Mouse (Mus musculus): ENCODE data around the gene Clasp2.

The Clasp2 gene

GRCm38 (mm10) chr9:113931375-113932099 is 190.3 kb downstream of the Clasp2 start:
- under 1% methylated on average over 83 of the region's 91 CpGs for WGBS

- WGBS = 2% methylated on average over 8 of the region's 8 CpGs
These were observed 190.8 kb downstream of the Clasp2 start for GRCm38 (mm10) chr9:113932100-113932470.

GRCm38 (mm10) chr9:113932501-113932900 is 191.2 kb downstream of the Clasp2 start:
- WGBS = 20% methylated on average over 11 of the region's 11 CpGs

GRCm38 (mm10) chr9:113935638-113936037 is 194.4 kb downstream of the Clasp2 start:
- 33% methylated on average over 5 of the region's 5 CpGs for WGBS

GRCm38 (mm10) chr9:113939063-113939850 is 198.0 kb downstream of the Clasp2 start:
- WGBS = 29% methylated on average over 9 of the region's 9 CpGs

- WGBS = 90% methylated on average over 3 of the region's 3 CpGs
These were observed 200.0 kb downstream of the Clasp2 start for GRCm38 (mm10) chr9:113941103-113941805.

GRCm38 (mm10) chr9:113943372-113943771 is 202.1 kb downstream of the Clasp2 start:
- 90% methylated on average over 1 of the region's 1 CpGs for WGBS

GRCm38 (mm10) chr9:113947216-113947615 is 205.9 kb downstream of the Clasp2 start:
- WGBS = 87% methylated on average over 1 of the region's 1 CpGs

GRCm38 (mm10) chr9:113957777-113958176 is 216.5 kb downstream of the Clasp2 start:
- 92% methylated on average over 4 of the region's 4 CpGs for WGBS

GRCm38 (mm10) chr9:113964415-113964814 is 223.1 kb downstream of the Clasp2 start:
- 80% methylated on average over 8 of the region's 8 CpGs for WGBS

- 89% methylated on average over 4 of the region's 4 CpGs for WGBS
These were observed 225.6 kb downstream of the Clasp2 start for GRCm38 (mm10) chr9:113966838-113967237.

GRCm38 (mm10) chr9:113968967-113969366 is 227.7 kb downstream of the Clasp2 start:
- 91% methylated on average over 7 of the region's 7 CpGs for WGBS

Data from cerebral cortex, adult 2 months (tissue).